Mouse (Mus musculus) limb, embryonic 13.5 days (tissue): ENCODE measurements around the gene Kif21a. TPM values are rescaled to one million over a fixed set of nuclear protein-coding genes. Genes with fewer than 3 reads are reported as not detected.

Experiments
- ATAC-seq: fragments of 200-750 bp; cut with Nextera tagmentation; 2 replicates; pipeline ENCODE4 v1.8.0; 2017; ENCODE audit warnings: low read depth, moderate number of reproducible peaks, moderate TSS enrichment; ENCODE audit not compliant: low FRiP score
- H3K27ac ChIP-seq: fragments of 300-500 bp; sonication (generic); 2 replicates; pipeline ENCODE4 v1.5.1; 2015; ENCODE audit warnings: inconsistent platforms, mild to moderate bottlenecking, moderate library complexity
- H3K27me3 ChIP-seq: fragments of 300-500 bp; sonication (generic); 2 replicates; pipeline ENCODE4 v1.6.1; 2015; ENCODE audit warnings: mild to moderate bottlenecking, inconsistent platforms
- H3K36me3 ChIP-seq: fragments of 300-500 bp; sonication (generic); 2 replicates; pipeline ENCODE4 v1.6.1; 2015; ENCODE audit warnings: inconsistent platforms, mild to moderate bottlenecking, moderate library complexity
- H3K4me1 ChIP-seq: fragments of 300-500 bp; sonication (generic); 2 replicates; pipeline ENCODE4 v1.6.1; 2015; ENCODE audit warnings: inconsistent platforms
- H3K4me2 ChIP-seq: fragments of 300-500 bp; sonication (generic); replicated peaks from 2 replicates; pipeline ENCODE4 v1.6.1; 2015; ENCODE audit warnings: inconsistent platforms, mild to moderate bottlenecking, moderate library complexity
- H3K4me3 ChIP-seq: fragments of 300-500 bp; sonication (generic); 2 replicates; pipeline ENCODE4 v1.5.1; 2015; ENCODE audit warnings: moderate library complexity, mild to moderate bottlenecking, inconsistent platforms
- H3K9ac ChIP-seq: fragments of 300-500 bp; sonication (generic); 2 replicates; pipeline ENCODE4 v1.6.1; 2015; ENCODE audit warnings: mild to moderate bottlenecking, inconsistent platforms
- H3K9me3 ChIP-seq: fragments of 300-500 bp; sonication (generic); 2 replicates; pipeline ENCODE4 v1.6.1; 2016; ENCODE audit warnings: inconsistent platforms
- WGBS: fragments of 180-500 bp; shearing (Covaris S2); methylation state at CpG from one replicate; pipeline ENCODE4 v1.1.7; 2015; 5-methylcytosine and 5-hydroxymethylcytosine counted together
- polyA plus RNA-seq: library from polyadenylated mRNA; unstranded; fragments of >200 nt; fragmentation: Nextera tagmentation; extraction: Ambion mirVana; gene quantifications from 2 replicates; pipeline ENCODE4 v1.2.1, GENCODE M21; 2015

Gene Kif21a
- polyA plus RNA-seq, 1 experiment from 2014 or later = 7.3 TPM

- 89% methylated on average over 12 of the region's 12 CpGs for WGBS
- Histone ChIP-seq H3K27ac (no peak overlapping the region), H3K9me3 (no peaks in the 10 kb centered on the region), H3K4me1 (peaks cover 12% of the 10 kb centered on the region), H3K4me2 (no peak overlapping the region), H3K36me3 (no peaks in the 10 kb centered on the region), H3K4me3 (no peak overlapping the region), H3K27me3 (no peaks in the 10 kb centered on the region), H3K9ac (no peak overlapping the region)
- ATAC-seq = no peak
Measured at GRCm38 (mm10) chr15:91016366-91016765, 33.4 kb downstream of the Kif21a start.

DNA sequence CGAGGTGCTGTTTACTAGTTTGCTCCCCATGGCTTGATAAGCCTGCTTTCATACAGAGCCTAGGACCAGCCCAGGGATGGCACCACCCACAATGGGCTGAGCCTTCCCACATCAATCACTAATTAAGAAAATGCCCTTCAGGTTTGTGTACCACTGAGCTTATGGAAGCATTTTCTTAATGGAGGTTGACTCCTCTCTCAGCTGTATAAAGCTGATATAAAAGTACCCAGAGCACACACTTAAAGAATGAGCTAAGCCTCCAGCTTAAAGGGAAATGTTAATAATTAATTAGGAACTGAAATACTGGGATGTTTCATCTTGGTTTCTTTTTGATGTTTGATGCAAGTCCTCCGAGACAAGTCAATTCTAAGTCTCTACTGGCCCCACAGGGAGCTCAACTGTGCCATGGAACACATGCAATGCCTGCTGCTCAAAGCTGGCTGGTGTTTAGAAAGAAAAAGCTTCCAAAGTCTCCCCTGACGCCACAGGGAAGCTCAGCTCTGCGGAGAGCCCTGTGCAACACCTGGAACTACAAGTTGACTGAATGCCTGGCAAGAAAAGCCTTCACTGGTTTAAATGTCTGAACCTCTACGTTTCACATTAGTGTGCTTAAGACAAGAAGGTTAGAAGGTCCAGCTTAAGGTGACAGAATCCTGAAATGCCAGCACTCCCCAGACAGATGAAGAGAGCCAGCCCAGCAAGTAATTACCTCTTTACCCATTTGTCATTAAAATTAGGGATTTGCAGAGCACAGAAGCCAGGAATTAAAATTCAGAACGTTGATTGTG, 36.8 kb downstream of the Kif21a start:
- H3K27ac ChIP-seq = no peak overlapping the region
- H3K4me3 ChIP-seq = no peak overlapping the region
- H3K36me3 ChIP-seq = no peaks in the 10 kb centered on the region
- H3K9me3 ChIP-seq = no peaks in the 10 kb centered on the region
- no peak overlapping the region for H3K9ac ChIP-seq
- no peak overlapping the region for H3K4me2 ChIP-seq
- H3K27me3 ChIP-seq = no peaks in the 10 kb centered on the region
- ATAC-seq = no peak; the same call in 1 of the 2 replicates
- peaks cover 28% of the 10 kb centered on the region for H3K4me1 ChIP-seq
- 13% methylated on average over 6 of the region's 6 CpGs for WGBS

GRCm38 (mm10) chr15:91010218-91010617, 39.5 kb downstream of the Kif21a start:
- Histone ChIP-seq H3K27ac (no peak overlapping the region), H3K27me3 (no peaks in the 10 kb centered on the region), H3K4me3 (no peak overlapping the region), H3K9me3 (no peaks in the 10 kb centered on the region), H3K4me2 (no peak overlapping the region), H3K4me1 (peaks cover 24% of the 10 kb centered on the region), H3K36me3 (no peaks in the 10 kb centered on the region), H3K9ac (no peak overlapping the region)
- WGBS = 37% methylated on average over 4 of the region's 4 CpGs
- peak; percentile 44; the same call in 1 of the 2 replicates for ATAC-seq

DNA sequence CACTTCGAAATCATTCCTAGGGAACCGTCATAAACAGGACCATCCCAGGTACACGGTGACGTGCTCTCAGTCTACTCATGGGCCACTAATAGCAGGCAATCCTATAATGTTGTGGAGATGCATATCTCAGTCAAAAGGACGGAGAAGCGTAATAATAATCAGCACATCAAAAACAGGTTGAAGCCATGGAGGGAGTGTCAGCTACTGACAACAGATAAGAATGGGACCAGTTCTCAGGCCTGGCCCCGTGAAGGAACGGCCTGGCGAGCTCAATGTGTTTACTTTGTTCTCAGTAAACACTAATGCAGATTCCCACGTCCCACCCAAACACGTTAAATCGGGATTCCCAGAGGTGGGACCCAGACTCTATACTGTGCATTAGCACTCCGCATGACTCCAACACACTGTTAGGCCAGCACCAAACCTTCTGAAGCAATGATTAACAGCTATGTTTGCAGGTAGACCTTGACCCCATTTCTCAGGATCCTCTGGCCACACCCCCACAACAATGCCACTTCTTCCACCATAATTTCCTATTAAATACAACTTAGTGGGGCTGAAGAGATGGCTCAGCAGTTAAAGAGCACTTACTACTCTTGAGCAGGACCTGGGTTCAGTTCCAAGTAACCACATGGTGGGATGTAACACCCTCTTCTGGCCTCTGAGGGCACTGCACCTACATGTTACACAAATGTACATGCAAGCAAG, 42.5 kb downstream of the Kif21a start:
- Histone ChIP-seq H3K9me3 (no peaks in the 10 kb centered on the region), H3K4me3 (no peak overlapping the region), H3K4me1 (peaks cover 16% of the 10 kb centered on the region), H3K4me2 (no peak overlapping the region), H3K27ac (no peak overlapping the region), H3K36me3 (no peaks in the 10 kb centered on the region), H3K9ac (no peak overlapping the region), H3K27me3 (no peaks in the 10 kb centered on the region)
- WGBS = 87% methylated on average over 13 of the region's 13 CpGs
- ATAC-seq = no peak

- H3K9ac ChIP-seq = no peak overlapping the region
- H3K27me3 ChIP-seq = no peaks in the 10 kb centered on the region
- peaks cover under 1% of the 10 kb centered on the region; the same call in 1 of the 2 replicates for H3K4me1 ChIP-seq
- no peaks in the 10 kb centered on the region for H3K36me3 ChIP-seq
- no peak overlapping the region for H3K4me2 ChIP-seq
- H3K27ac ChIP-seq = no peak overlapping the region
- ATAC-seq = no peak
- no peaks in the 10 kb centered on the region for H3K9me3 ChIP-seq
- no peak overlapping the region for H3K4me3 ChIP-seq
- 87% methylated on average over 7 of the region's 7 CpGs for WGBS
Measured at GRCm38 (mm10) chr15:91004726-91005125, 45.0 kb downstream of the Kif21a start.

DNA sequence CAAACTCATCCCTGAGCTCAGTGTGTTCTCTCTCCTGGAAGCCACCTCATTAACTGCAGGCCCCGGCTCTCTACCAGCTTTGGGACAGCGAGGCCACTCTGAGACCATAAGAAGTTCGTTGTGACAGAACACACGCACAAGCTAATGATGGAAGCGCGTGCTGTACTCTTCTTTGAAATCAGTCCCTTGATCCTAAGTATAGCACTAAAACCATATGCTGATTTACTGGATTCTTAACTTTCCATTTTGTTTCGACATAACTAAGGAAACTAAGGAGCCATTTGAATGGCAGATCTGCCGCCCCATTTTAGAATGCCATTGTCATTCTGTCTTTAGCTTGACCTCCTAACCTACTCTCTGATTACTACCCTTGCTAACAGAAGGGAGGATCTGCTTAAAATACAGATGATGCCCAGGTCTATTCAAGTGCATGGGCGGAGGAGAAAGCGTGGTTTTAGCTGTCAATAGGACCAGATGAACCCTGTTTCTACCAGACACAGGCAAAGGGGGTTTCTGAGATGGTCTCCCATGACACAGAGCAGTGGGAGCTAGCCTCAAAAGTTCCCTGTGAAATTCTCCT, 48.6 kb downstream of the Kif21a start:
- Histone ChIP-seq H3K36me3 (no peaks in the 10 kb centered on the region), H3K4me2 (no peak overlapping the region), H3K4me1 (no peaks in the 10 kb centered on the region), H3K9ac (no peak overlapping the region), H3K9me3 (no peaks in the 10 kb centered on the region), H3K27ac (no peak overlapping the region), H3K27me3 (no peaks in the 10 kb centered on the region), H3K4me3 (no peak overlapping the region)
- 86% methylated on average over 10 of the region's 10 CpGs for WGBS
- no peak for ATAC-seq

GRCm38 (mm10) chr15:91000280-91001036, 49.3 kb downstream of the Kif21a start:
- 88% methylated on average over 21 of the region's 21 CpGs for WGBS
- Histone ChIP-seq H3K4me1 (no peaks in the 10 kb centered on the region), H3K4me3 (no peak overlapping the region), H3K27ac (no peak overlapping the region), H3K9me3 (no peaks in the 10 kb centered on the region), H3K27me3 (no peaks in the 10 kb centered on the region), H3K36me3 (no peaks in the 10 kb centered on the region), H3K9ac (no peak overlapping the region), H3K4me2 (no peak overlapping the region)
- ATAC-seq = no peak

- H3K9ac ChIP-seq = no peak overlapping the region
- 0 out of 2 replicates have a peak, but pooled peaks have one; percentile 11 for ATAC-seq
- no peak overlapping the region for H3K4me2 ChIP-seq
- 48% methylated on average over 2 of the region's 2 CpGs for WGBS
- peaks cover 12% of the 10 kb centered on the region for H3K4me1 ChIP-seq
- no peak overlapping the region for H3K4me3 ChIP-seq
- H3K36me3 ChIP-seq = no peaks in the 10 kb centered on the region; the same call in 1 of the 2 replicates
- H3K27ac ChIP-seq = no peak overlapping the region
- H3K27me3 ChIP-seq = no peaks in the 10 kb centered on the region
- no peaks in the 10 kb centered on the region for H3K9me3 ChIP-seq
Measured at GRCm38 (mm10) chr15:90992871-90993270, 56.9 kb downstream of the Kif21a start.

GRCm38 (mm10) chr15:90992388-90992787, 57.4 kb downstream of the Kif21a start:
- 72% methylated on average over 14 of the region's 14 CpGs for WGBS

DNA sequence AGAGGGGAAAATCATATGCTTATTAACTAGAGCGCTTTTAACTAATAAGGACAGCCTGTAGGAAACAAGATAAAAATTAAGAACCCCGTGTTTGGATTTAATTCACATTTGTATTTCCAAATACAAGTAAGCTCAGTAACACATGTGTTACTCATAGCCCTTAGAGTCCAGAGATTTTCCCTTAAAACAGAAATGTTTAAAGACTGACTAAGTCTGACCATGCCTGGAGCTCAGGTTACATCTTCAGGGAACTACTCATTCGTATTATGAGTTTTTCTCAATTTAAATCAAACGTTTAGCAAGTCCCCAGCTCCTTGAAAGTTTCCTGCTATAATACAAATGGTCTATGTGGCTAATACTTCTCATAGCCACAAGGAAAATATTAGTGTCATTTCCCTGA, 57.9 kb downstream of the Kif21a start:
- WGBS = 35% methylated on average over 4 of the region's 4 CpGs
- H3K27ac ChIP-seq = no peak overlapping the region
- no peak overlapping the region for H3K4me2 ChIP-seq
- no peak overlapping the region for H3K9ac ChIP-seq
- no peaks in the 10 kb centered on the region for H3K27me3 ChIP-seq
- no peaks in the 10 kb centered on the region; the same call in 1 of the 2 replicates for H3K36me3 ChIP-seq
- H3K4me3 ChIP-seq = no peak overlapping the region
- peaks cover 12% of the 10 kb centered on the region for H3K4me1 ChIP-seq
- peak; percentile 59; the same call in 1 of the 2 replicates for ATAC-seq
- no peaks in the 10 kb centered on the region for H3K9me3 ChIP-seq

More at GRCm38 (mm10) chr15:90992388-90992787, 57.4 kb downstream of the Kif21a start:
- H3K27me3 ChIP-seq = no peaks in the 10 kb centered on the region
- peaks cover 12% of the 10 kb centered on the region for H3K4me1 ChIP-seq
- no peak overlapping the region for H3K9ac ChIP-seq
- H3K36me3 ChIP-seq = no peaks in the 10 kb centered on the region; the same call in 1 of the 2 replicates
- H3K9me3 ChIP-seq = no peaks in the 10 kb centered on the region
- H3K27ac ChIP-seq = no peak overlapping the region
- no peak overlapping the region for H3K4me3 ChIP-seq
- 0 out of 2 replicates have a peak, but pooled peaks have one; percentile 19 for ATAC-seq
- no peak overlapping the region for H3K4me2 ChIP-seq

GRCm38 (mm10) chr15:90987714-90988250, 62.0 kb downstream of the Kif21a start:
- no peaks in the 10 kb centered on the region for H3K9me3 ChIP-seq
- H3K27ac ChIP-seq = no peak overlapping the region
- peaks cover 12% of the 10 kb centered on the region for H3K4me1 ChIP-seq
- H3K4me3 ChIP-seq = no peak overlapping the region
- H3K9ac ChIP-seq = no peak overlapping the region
- no peak overlapping the region for H3K4me2 ChIP-seq
- ATAC-seq = no peak
- H3K36me3 ChIP-seq = peaks cover 7% of the 10 kb centered on the region; the same call in 1 of the 2 replicates
- no peaks in the 10 kb centered on the region for H3K27me3 ChIP-seq
- 94% methylated on average over 12 of the region's 12 CpGs for WGBS
